9 mouse cellular contexts compared by ENCODE assay signal in genomic region chr3:96051839-96052238, GRCm38 (mm10). TPM values are rescaled to one million over a fixed set of nuclear protein-coding genes. Genes with fewer than 3 reads are reported as not detected.
DNase-seq lines count a peak whose midpoint lies in the region; ATAC-seq and TF ChIP-seq lines count a peak whose summit lies in the region.
"Had no signal": no experiment of that assay in that cellular context is flagged by ENCODE, and none has a peak within 500 bp of the region (broad histone marks: within the 10 kb centered on the region; RNA-seq: fewer than 3 reads in every experiment).

No protein-coding gene starts in this region.

- no peak overlapping the region for H3K4me3 ChIP-seq in liver, adult 2 months (ENCODE audit: insufficient read depth, low read depth, low read length)
- H3K4me3 ChIP-seq in liver, embryonic 12.5 days, result no peak overlapping the region
- H3K4me3 ChIP-seq in heart, embryonic 16.5 days (ENCODE audit: low read length), result no peak overlapping the region
- H3K4me3 ChIP-seq: myocyte had no signal

- H3K27ac ChIP-seq in liver, adult 2 months (replicated peaks; ENCODE audit: insufficient read depth, low read depth, low read length), result no peak overlapping the region
- H3K27ac ChIP-seq in liver, embryonic 12.5 days, result no peak overlapping the region
- H3K27ac ChIP-seq in heart, embryonic 16.5 days (ENCODE audit: low read length), result no peak overlapping the region

- ATAC-seq in liver, embryonic 12.5 days, result no peak
- 0 out of 2 replicates have a peak, but pooled peaks have one; percentile 32 for ATAC-seq in heart, embryonic 16.5 days (replicated peaks; ENCODE audit: extremely low read depth, insufficient read depth, low FRiP score)

- peaks cover 6% of the 10 kb centered on the region for H3K36me3 ChIP-seq in liver, adult 2 months (ENCODE audit: control insufficient read depth, insufficient read depth, low read length)
- peaks cover 17% of the 10 kb centered on the region for H3K36me3 ChIP-seq in liver, embryonic 12.5 days
- H3K36me3 ChIP-seq in heart, embryonic 16.5 days (ENCODE audit: control insufficient read depth, insufficient read depth), result 0 out of 2 replicates have a peak, but pooled peaks cover 2% of the 10 kb centered on the region

- H3K4me1 ChIP-seq in liver, adult 2 months (ENCODE audit: control insufficient read depth, insufficient read depth, low read length), result peaks cover 2% of the 10 kb centered on the region; the same call in 1 of the 2 replicates
- peaks cover 6% of the 10 kb centered on the region for H3K4me1 ChIP-seq in liver, embryonic 12.5 days
- peaks cover 5% of the 10 kb centered on the region for H3K4me1 ChIP-seq in heart, embryonic 16.5 days (ENCODE audit: control insufficient read depth, insufficient read depth, low read length)

- H3K79me2 ChIP-seq in liver, adult 2 months (ENCODE audit: control insufficient read depth, insufficient read depth, low read length), result no peaks in the 10 kb centered on the region

- 46% methylated on average over 2 of the region's 2 CpGs for WGBS in liver, adult 2 months
- WGBS in liver, embryonic 12.5 days (ENCODE audit: insufficient replicate concordance), result 49% methylated on average over 2 of the region's 2 CpGs
- WGBS in heart, embryonic 16.5 days, result 52% methylated on average over 2 of the region's 2 CpGs

- no peak for TF ChIP-seq POLR2A in liver, adult 2 months (IDR thresholded peaks at IDR 0.05; ENCODE audit: extremely low read depth, insufficient read depth, low read length)

- H3K9ac ChIP-seq in liver, adult 2 months (ENCODE audit: low read depth, low read length), result no peak overlapping the region
- no peak overlapping the region for H3K9ac ChIP-seq in liver, embryonic 12.5 days
- 0 out of 2 replicates have a peak overlapping the region, but pooled peaks have one; percentile 11 for H3K9ac ChIP-seq in heart, embryonic 16.5 days (ENCODE audit: low read length)

- peak; percentile 60 for TF ChIP-seq CTCF in liver, adult 2 months (IDR thresholded peaks at IDR 0.05; ENCODE audit: low read depth, low read length)

- no peak overlapping the region for H3K4me2 ChIP-seq in liver, embryonic 12.5 days
- H3K4me2 ChIP-seq in heart, embryonic 16.5 days (ENCODE audit: low read depth, low read length), result no peak overlapping the region

- no peaks in the 10 kb centered on the region for H3K27me3 ChIP-seq in liver, adult 2 months (ENCODE audit: control insufficient read depth, insufficient read depth, low read length)
- H3K27me3 ChIP-seq in liver, embryonic 12.5 days (replicated peaks), result no peaks in the 10 kb centered on the region
- H3K27me3 ChIP-seq in heart, embryonic 16.5 days (ENCODE audit: control insufficient read depth, insufficient read depth, low read length), result no peaks in the 10 kb centered on the region

- peak; percentile 29 for DNase-seq in adrenal gland, postnatal 14 days
- DNase-seq in adrenal gland, adult 8-10 months, result no peak
- peak; percentile 53 for DNase-seq in liver, adult 2 months (ENCODE audit: extremely low read depth, low read depth, low spot score)
- DNase-seq in cerebellum, adult 11 months, result peak; percentile 38
- peak; percentile 81 for DNase-seq in naive thymus-derived CD4-positive, alpha-beta T cell, adult 2 months (ENCODE audit: low read depth)
- DNase-seq in right cerebral cortex, postnatal 4 days, result no peak

- H3K9me3 ChIP-seq in liver, embryonic 12.5 days (replicated peaks), result no peaks in the 10 kb centered on the region
- no peaks in the 10 kb centered on the region for H3K9me3 ChIP-seq in heart, embryonic 16.5 days (replicated peaks; ENCODE audit: control insufficient read depth, low read length)

RNA-seq across cellular contexts. Expression of gene Vps45, which starts 6.4 kb away (rescaled TPM):
- total RNA-seq in adrenal gland, postnatal 14 days (2021), result 27.0 and 31.1 TPM in 2 replicates
- 10 to 100 TPM; 29.7 to 49.0 (median 34.9) TPM for total RNA-seq in adrenal gland, adult 8-10 months (2022)
- total RNA-seq in liver, adult 2 months (2014; rRNA removed), result 8.9 and 10.7 TPM in 2 replicates
- 2.1 and 2.4 TPM in 2 replicates for polyA plus RNA-seq in liver, adult 2 months (2012; rRNA removed)
- 17.6 and 18.6 TPM in 2 replicates for polyA plus RNA-seq in liver, embryonic 12.5 days (2016; fragmentation: Nextera tagmentation; extraction: Ambion mirVana)
- 34.6 and 39.4 TPM in 2 replicates for polyA plus RNA-seq in heart, embryonic 16.5 days (2015; fragmentation: Nextera tagmentation; extraction: Ambion mirVana)

RNA-seq across cellular contexts. Expression of gene Otud7b, which starts 52.5 kb away (rescaled TPM):
- total RNA-seq in adrenal gland, postnatal 14 days (2021), result 31.8 and 40.8 TPM in 2 replicates
- 10 to 100 TPM; 37.8 to 55.2 (median 47.2) TPM for total RNA-seq in adrenal gland, adult 8-10 months (2022)
- 8.9 and 11.9 TPM in 2 replicates for total RNA-seq in liver, adult 2 months (2014; rRNA removed)
- 5.9 and 6.8 TPM in 2 replicates for polyA plus RNA-seq in liver, adult 2 months (2012; rRNA removed)
- 10.8 and 12.7 TPM in 2 replicates for polyA plus RNA-seq in liver, embryonic 12.5 days (2016; fragmentation: Nextera tagmentation; extraction: Ambion mirVana)
- 18.6 and 21.4 TPM in 2 replicates for polyA plus RNA-seq in heart, embryonic 16.5 days (2015; fragmentation: Nextera tagmentation; extraction: Ambion mirVana)

RNA-seq across cellular contexts. Expression of gene Plekho1, which starts 56.0 kb away (rescaled TPM):
- total RNA-seq in adrenal gland, postnatal 14 days (2021), result 29.4 and 47.2 TPM in 2 replicates
- 10 to 100 TPM; 16.8 to 33.6 (median 28.7) TPM for total RNA-seq in adrenal gland, adult 8-10 months (2022)
- 5.2 and 6.8 TPM in 2 replicates for total RNA-seq in liver, adult 2 months (2014; rRNA removed)
- polyA plus RNA-seq in liver, adult 2 months (2012; rRNA removed), result 4.6 and 8.0 TPM in 2 replicates
- polyA plus RNA-seq in liver, embryonic 12.5 days (2016; fragmentation: Nextera tagmentation; extraction: Ambion mirVana), result 9.4 and 10.4 TPM in 2 replicates
- 63.3 and 67.1 TPM in 2 replicates for polyA plus RNA-seq in heart, embryonic 16.5 days (2015; fragmentation: Nextera tagmentation; extraction: Ambion mirVana)

Comparison
In these comparisons a context has a peak if more than half of its experiments do, and no peak if none do; other contexts are left out.
1. DNase-seq: peak in adrenal gland, postnatal 14 days (single experiment), liver, adult 2 months (single experiment), cerebellum, adult 11 months (single experiment) and naive thymus-derived CD4-positive, alpha-beta T cell, adult 2 months (single experiment); none in adrenal gland, adult 8-10 months (single experiment) and right cerebral cortex, postnatal 4 days (single experiment).